Mouse (Mus musculus): ENCODE measurements around the gene Hist2h2ab. TPM values are rescaled to one million over a fixed set of nuclear protein-coding genes. Genes with fewer than 3 reads are reported as not detected.
A peak's percentile ranks its signal among the peaks of the same experiment; 100 is the strongest.

Hist2h2ab gene
- polyA plus RNA-seq, 1 experiment from 2014 or later = 2.0 TPM

DNA sequence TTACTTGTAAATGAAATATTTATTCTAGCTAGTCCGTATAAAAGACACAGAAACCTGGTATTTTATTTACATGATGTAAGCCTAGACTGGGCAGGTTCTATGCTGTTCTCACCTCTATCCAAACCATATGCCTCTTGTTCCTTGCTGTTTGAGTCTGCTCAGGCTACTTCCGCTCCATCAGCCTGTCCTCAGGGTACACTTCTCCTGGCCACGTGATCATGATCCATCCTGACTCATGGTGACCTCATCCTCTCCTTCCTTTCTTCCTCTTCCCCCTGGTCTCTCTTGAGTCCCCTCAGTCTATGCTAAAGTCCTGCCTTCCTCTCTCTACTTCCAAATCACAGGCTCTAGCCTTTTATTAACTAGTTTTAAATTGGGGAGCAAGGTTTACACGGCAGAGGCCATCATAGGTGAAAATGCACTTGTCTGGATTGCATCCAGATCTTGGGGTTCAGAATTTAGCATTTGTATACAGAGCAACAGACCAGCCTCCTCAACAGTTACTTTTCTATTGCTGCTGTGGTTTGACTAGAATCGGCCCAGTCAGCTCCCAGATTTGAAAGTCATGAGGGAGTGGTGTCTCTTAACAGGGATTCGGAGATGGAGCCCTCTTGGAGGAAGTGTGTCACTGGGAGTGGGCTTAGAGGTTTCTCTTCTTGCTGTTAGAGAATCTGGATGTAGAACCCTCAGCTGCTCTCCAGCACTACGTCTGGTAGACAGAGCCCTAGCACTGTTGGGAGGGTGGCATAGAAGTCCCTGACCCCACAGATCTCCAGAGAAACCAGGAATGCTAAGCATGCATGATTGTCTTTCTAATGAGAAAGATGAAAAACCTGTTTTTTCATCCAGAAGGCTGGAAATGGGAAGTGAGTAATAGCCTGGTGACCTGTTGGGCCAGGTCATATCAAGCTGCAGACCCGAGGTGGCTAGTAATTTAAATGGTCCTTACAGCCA, 7.3 kb downstream of the Hist2h2ab start:
- Histone ChIP-seq H3K9me3 (no peaks in the 10 kb centered on the region), H3K4me3 (replicated peaks) (no peak overlapping the region), H3K9ac (replicated peaks) (no peak overlapping the region), H3K36me3 (no peaks in the 10 kb centered on the region), H3K4me2 (no peak overlapping the region), H3K27me3 (no peaks in the 10 kb centered on the region), H3K4me1 (replicated peaks) (peaks cover 27% of the 10 kb centered on the region), H3K27ac (no peak overlapping the region)
- ATAC-seq (ENCODE audit: insufficient number of reproducible peaks, insufficient read depth, low FRiP score, low TSS enrichment, low read depth) = no peak
- 67% methylated on average over 8 of the region's 8 CpGs for WGBS

DNA sequence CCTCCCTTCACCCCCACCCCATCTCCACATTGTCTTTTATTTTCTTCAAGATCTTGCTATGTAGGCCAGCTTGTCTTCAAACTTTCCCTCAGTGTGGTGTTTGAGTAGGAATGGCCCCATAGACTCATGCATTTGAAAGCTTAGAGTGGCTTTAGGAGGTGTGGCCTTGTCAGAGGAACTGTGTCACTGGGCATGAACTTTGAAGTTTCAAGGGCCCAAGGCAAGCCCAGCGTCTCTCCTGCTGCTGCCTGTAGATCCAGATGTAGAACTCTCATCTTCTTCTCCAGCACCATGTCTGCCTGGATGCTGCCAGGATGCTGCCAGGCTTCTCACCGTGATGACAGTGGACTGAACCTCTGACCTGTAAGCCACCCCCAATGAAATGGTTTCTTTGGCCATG, 9.2 kb downstream of the Hist2h2ab start:
- Histone ChIP-seq H3K4me3 (replicated peaks) (no peak overlapping the region), H3K4me1 (replicated peaks) (peaks cover 10% of the 10 kb centered on the region; the same call in 1 of the 2 replicates), H3K27me3 (no peaks in the 10 kb centered on the region), H3K36me3 (no peaks in the 10 kb centered on the region), H3K9ac (replicated peaks) (no peak overlapping the region), H3K27ac (no peak overlapping the region), H3K4me2 (no peak overlapping the region), H3K9me3 (no peaks in the 10 kb centered on the region)
- ATAC-seq (ENCODE audit: insufficient number of reproducible peaks, insufficient read depth, low FRiP score, low TSS enrichment, low read depth) = no peak
- WGBS = 71% methylated on average over 2 of the region's 2 CpGs

DNA sequence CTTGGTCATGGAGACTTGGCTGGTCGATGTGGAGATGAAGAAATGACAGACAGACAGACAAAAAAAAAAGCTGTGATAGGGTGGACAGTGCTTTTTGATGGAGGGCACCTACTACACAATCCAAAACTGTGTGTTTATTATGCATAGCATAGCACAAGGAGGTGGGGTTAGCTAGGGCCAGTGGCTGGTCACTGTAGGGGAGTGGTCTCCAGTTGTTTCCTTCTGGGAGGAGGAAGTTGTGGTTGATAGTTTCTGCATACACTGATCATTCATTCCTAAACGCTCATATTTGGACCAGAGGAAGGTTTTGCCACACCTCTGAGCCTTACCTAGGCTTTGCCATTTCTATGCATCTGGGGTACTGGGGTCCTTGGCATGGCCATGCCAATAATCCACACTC, 10.7 kb downstream of the Hist2h2ab start:
- no peak overlapping the region for H3K9ac ChIP-seq (replicated peaks)
- no peaks in the 10 kb centered on the region for H3K9me3 ChIP-seq
- peaks cover 5% of the 10 kb centered on the region; the same call in 1 of the 2 replicates for H3K4me1 ChIP-seq (replicated peaks)
- ATAC-seq (ENCODE audit: insufficient number of reproducible peaks, insufficient read depth, low FRiP score, low TSS enrichment, low read depth) = no peak
- no peak overlapping the region for H3K4me2 ChIP-seq
- no peak overlapping the region for H3K4me3 ChIP-seq (replicated peaks)
- WGBS = 82% methylated on average over 2 of the region's 2 CpGs
- no peak overlapping the region for H3K27ac ChIP-seq
- H3K27me3 ChIP-seq = no peaks in the 10 kb centered on the region
- no peaks in the 10 kb centered on the region for H3K36me3 ChIP-seq

GRCm38 (mm10) chr3:96230910-96231757, 11.5 kb downstream of the Hist2h2ab start:
- no peak overlapping the region for H3K4me2 ChIP-seq
- no peaks in the 10 kb centered on the region for H3K36me3 ChIP-seq
- no peak overlapping the region for H3K9ac ChIP-seq (replicated peaks)
- no peaks in the 10 kb centered on the region for H3K9me3 ChIP-seq
- H3K27me3 ChIP-seq = no peaks in the 10 kb centered on the region
- no peak for ATAC-seq (ENCODE audit: insufficient number of reproducible peaks, insufficient read depth, low FRiP score, low TSS enrichment, low read depth)
- H3K27ac ChIP-seq = no peak overlapping the region
- WGBS = 76% methylated on average over 4 of the region's 4 CpGs
- peaks cover 5% of the 10 kb centered on the region; the same call in 1 of the 2 replicates for H3K4me1 ChIP-seq (replicated peaks)
- H3K4me3 ChIP-seq (replicated peaks) = no peak overlapping the region

DNA sequence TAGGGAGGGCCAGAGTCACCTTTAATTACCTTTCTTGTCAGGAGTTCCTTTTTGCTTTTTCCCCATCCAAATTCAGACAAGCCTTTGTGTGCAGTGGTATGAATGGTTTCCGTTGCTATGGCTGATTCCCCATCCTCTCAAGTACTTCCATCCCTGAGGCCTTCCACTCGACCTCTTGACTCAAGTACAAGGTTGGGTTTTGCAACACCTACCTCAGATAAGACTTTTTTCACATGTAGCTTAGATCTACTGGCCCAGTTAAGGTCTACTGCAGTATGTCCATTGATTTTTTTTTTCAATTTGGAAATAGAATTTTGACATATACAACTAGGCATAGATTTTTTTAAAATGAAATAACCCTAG, 12.1 kb downstream of the Hist2h2ab start:
- 62% methylated on average over 2 of the region's 2 CpGs for WGBS

GRCm38 (mm10) chr3:96234914-96235313, 15.2 kb downstream of the Hist2h2ab start:
- no peak overlapping the region for H3K27ac ChIP-seq

More for the DNA sequence above, 12.1 kb downstream of the Hist2h2ab start:
- ATAC-seq (ENCODE audit: insufficient number of reproducible peaks, insufficient read depth, low FRiP score, low TSS enrichment, low read depth) = no peak
- Histone ChIP-seq H3K27ac (no peak overlapping the region), H3K36me3 (no peaks in the 10 kb centered on the region), H3K4me2 (no peak overlapping the region), H3K9ac (replicated peaks) (no peak overlapping the region), H3K9me3 (no peaks in the 10 kb centered on the region), H3K27me3 (no peaks in the 10 kb centered on the region), H3K4me3 (replicated peaks) (no peak overlapping the region), H3K4me1 (replicated peaks) (peaks cover 7% of the 10 kb centered on the region; the same call in 1 of the 2 replicates)

DNA sequence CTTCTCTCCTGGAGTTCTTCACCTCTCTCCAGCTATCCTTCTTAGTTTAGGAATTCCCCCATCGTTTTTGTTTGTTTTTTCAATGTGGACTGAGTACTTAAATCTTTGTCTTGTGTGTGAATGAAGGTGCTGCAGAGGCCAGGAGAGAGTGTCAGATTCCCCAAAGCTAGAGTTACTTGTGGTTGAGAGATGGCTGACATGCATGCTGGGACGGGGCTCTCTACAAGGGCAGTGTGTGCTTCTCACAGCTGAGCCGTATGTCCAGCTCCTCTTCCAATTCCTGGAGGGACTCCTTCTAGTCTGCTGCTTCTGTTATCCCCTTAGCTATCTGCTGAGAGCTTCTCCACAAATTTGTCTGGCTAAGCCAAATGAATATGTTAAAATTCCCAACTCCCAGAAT, 16.2 kb downstream of the Hist2h2ab start:
- Histone ChIP-seq H3K36me3 (no peaks in the 10 kb centered on the region), H3K4me2 (no peak overlapping the region), H3K4me1 (replicated peaks) (peaks cover 18% of the 10 kb centered on the region), H3K9me3 (no peaks in the 10 kb centered on the region), H3K27ac (0 out of 2 replicates have a peak overlapping the region, but pooled peaks have one; percentile 1), H3K9ac (replicated peaks) (no peak overlapping the region), H3K27me3 (no peaks in the 10 kb centered on the region), H3K4me3 (replicated peaks) (no peak overlapping the region)
- ATAC-seq (ENCODE audit: insufficient number of reproducible peaks, insufficient read depth, low FRiP score, low TSS enrichment, low read depth) = no peak
- 71% methylated on average over 3 of the region's 3 CpGs for WGBS

More at GRCm38 (mm10) chr3:96234914-96235313, 15.2 kb downstream of the Hist2h2ab start:
- Histone ChIP-seq H3K9me3 (no peaks in the 10 kb centered on the region), H3K4me3 (replicated peaks) (no peak overlapping the region), H3K4me2 (no peak overlapping the region), H3K4me1 (replicated peaks) (peaks cover 16% of the 10 kb centered on the region), H3K9ac (replicated peaks) (no peak overlapping the region), H3K27me3 (no peaks in the 10 kb centered on the region), H3K36me3 (no peaks in the 10 kb centered on the region)
- no peak for ATAC-seq (ENCODE audit: insufficient number of reproducible peaks, insufficient read depth, low FRiP score, low TSS enrichment, low read depth)
- WGBS = 82% methylated on average over 2 of the region's 2 CpGs

GRCm38 (mm10) chr3:96236834-96237334, 17.2 kb downstream of the Hist2h2ab start:
- Histone ChIP-seq H3K27me3 (no peaks in the 10 kb centered on the region), H3K27ac (peak overlapping the region; percentile 84)
- WGBS = 72% methylated on average over 4 of the region's 4 CpGs

GRCm38 (mm10) chr3:96237335-96237903, 17.8 kb downstream of the Hist2h2ab start:
- no peak for ATAC-seq (ENCODE audit: insufficient number of reproducible peaks, insufficient read depth, low FRiP score, low TSS enrichment, low read depth)
- H3K4me2 ChIP-seq = peak overlapping the region; percentile 56
- peak overlapping the region; percentile 41 for H3K4me3 ChIP-seq (replicated peaks)
- peak overlapping the region; percentile 84 for H3K27ac ChIP-seq
- H3K36me3 ChIP-seq = no peaks in the 10 kb centered on the region
- peaks cover 22% of the 10 kb centered on the region for H3K4me1 ChIP-seq (replicated peaks)
- WGBS = 23% methylated on average over 7 of the region's 7 CpGs
- H3K27me3 ChIP-seq = no peaks in the 10 kb centered on the region
- no peaks in the 10 kb centered on the region for H3K9me3 ChIP-seq
- H3K9ac ChIP-seq (replicated peaks) = peak overlapping the region; percentile 66

More at GRCm38 (mm10) chr3:96236834-96237334, 17.2 kb downstream of the Hist2h2ab start:
- H3K4me1 ChIP-seq (replicated peaks) = peaks cover 20% of the 10 kb centered on the region
- peak overlapping the region; percentile 41 for H3K4me3 ChIP-seq (replicated peaks)
- no peaks in the 10 kb centered on the region for H3K9me3 ChIP-seq
- no peak for ATAC-seq (ENCODE audit: insufficient number of reproducible peaks, insufficient read depth, low FRiP score, low TSS enrichment, low read depth)
- no peaks in the 10 kb centered on the region for H3K36me3 ChIP-seq
- peak overlapping the region; percentile 56 for H3K4me2 ChIP-seq
- peak overlapping the region; percentile 66 for H3K9ac ChIP-seq (replicated peaks)

DNA sequence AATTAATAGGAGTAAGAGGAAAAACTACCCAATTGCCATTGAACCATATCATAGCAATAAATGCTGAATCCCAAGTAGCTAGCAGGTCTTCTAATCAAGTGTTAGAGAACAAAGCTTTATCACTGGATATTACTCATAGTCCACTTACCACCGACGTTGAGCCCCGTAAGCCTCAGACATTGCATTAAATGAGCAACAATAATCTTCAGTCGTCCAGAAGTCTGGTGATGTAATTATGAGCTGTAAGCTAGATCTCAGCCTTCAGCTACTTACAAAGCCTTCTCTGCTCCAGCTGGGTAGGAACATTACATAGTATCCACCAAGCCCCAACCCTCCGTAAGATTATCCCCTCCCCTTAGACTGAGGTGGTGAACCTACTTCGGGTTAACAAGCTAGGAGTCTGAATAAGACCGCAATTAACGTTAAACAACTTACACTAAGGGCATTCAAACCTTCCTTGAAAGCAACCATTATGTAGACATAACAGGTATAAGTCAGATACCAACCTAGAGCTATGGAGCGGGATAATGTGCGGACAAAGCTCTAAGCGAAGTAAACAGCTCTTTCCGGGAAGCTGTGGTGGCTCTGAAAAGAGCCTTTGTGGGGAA, 18.3 kb downstream of the Hist2h2ab start:
- H3K27ac ChIP-seq = peak overlapping the region; percentile 84
- H3K4me3 ChIP-seq (replicated peaks) = peak overlapping the region; percentile 41
- no peaks in the 10 kb centered on the region for H3K36me3 ChIP-seq
- no peaks in the 10 kb centered on the region for H3K27me3 ChIP-seq
- H3K4me1 ChIP-seq (replicated peaks) = peaks cover 27% of the 10 kb centered on the region
- peak overlapping the region; percentile 66 for H3K9ac ChIP-seq (replicated peaks)
- no peaks in the 10 kb centered on the region for H3K9me3 ChIP-seq
- WGBS = 2% methylated on average over 12 of the region's 12 CpGs
- H3K4me2 ChIP-seq = peak overlapping the region; percentile 56
- ATAC-seq (ENCODE audit: insufficient number of reproducible peaks, insufficient read depth, low FRiP score, low TSS enrichment, low read depth) = no peak
